Mouse (Mus musculus): Measurements from ENCODE around the gene Gm10778. TPM values are rescaled to one million over a fixed set of nuclear protein-coding genes. Genes with fewer than 3 reads are reported as not detected.
A peak's percentile ranks its signal among the peaks of the same experiment; 100 is the strongest.
"Not testable (repeated sequence)": the region's sequence is repeated elsewhere in the genome, so short reads cannot be mapped to it uniquely, and the experiment has no call there.

The Gm10778 gene
- polyA plus RNA-seq, 1 experiment from 2014 or later: 6.9 TPM

DNA sequence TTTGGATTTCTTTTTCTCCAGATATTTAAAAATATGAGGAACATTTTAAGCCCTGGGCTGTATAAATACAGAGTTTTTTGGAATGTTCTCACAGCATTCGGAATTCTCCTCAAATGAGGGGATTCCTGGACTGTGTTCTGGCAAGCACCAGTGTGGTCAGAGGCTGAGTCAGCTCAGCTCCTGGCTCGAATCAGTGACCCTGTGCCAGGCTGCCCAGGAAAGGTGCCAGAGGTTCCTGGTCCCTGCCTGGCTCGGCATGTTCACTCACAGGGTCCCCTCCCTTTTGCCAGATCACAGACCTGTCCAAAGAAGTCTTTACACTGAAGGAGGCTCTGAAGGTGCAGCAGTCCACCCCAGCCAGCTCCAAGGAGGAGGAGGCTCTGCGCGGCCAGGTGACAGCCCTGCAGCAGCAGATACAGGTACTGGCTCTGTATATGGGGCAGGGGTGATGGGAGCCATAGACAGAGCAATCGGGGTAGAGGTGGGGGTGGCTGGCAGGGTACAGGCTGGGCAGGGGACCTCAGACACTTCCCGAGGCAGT lies 2.8 kb upstream of the Gm10778 start:
- Histone ChIP-seq H3K4me1 (peaks cover 41% of the 10 kb centered on the region), H3K36me3 (no peaks in the 10 kb centered on the region; the same call in 1 of the 2 replicates), H3K4me2 (no peak overlapping the region), H3K9ac (replicated peaks) (no peak overlapping the region), H3K27ac (replicated peaks) (no peak overlapping the region), H3K27me3 (replicated peaks) (no peaks in the 10 kb centered on the region), H3K9me3 (replicated peaks) (no peaks in the 10 kb centered on the region), H3K4me3 (replicated peaks) (no peak overlapping the region)
- WGBS: 85% methylated on average over 7 of the region's 7 CpGs
- no peak for ATAC-seq (ENCODE audit: low FRiP score)

DNA sequence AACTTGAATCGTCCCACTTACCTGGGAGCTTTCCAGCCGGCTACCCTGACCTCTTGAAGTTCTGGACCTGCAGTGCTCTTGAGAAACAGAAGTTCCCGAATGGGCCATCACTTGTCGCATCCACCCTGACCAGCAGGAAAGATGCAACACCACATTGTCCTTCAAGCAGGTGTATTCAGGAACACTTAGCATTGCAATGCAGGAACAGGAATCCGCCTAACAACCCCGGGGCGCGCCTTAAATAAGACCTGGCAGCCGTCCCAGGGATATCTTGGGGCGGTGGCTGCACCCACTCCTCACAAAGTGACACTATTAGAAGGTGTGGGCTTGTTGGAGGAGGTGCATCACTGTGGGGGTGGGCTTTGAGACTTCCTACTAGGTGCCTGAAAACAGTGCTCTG lies 6.3 kb downstream of the Gm10778 start:
- no peaks in the 10 kb centered on the region for H3K27me3 ChIP-seq (replicated peaks)
- peaks cover 59% of the 10 kb centered on the region for H3K36me3 ChIP-seq
- H3K9me3 ChIP-seq (replicated peaks): peaks cover 44% of the 10 kb centered on the region

DNA sequence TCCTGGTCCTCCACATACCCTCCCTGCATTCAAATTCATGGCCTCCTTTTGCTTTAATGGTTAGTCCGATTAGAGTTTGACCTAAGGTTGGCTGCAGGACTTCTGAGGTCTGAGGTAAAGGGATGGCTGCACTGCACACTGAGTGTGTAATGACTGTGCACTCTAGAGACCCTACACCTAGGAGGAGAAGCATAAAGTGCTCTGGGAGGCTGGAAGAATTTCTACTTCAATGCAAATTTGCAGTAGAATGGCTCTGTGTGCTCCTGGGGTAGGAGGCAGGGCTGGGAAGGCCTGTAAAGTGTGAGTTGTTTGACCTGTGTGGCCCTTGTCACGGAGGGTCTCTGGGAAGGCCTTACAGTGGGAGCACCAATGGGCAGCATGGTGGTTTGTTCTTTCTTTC lies 7.3 kb downstream of the Gm10778 start:
- no peaks in the 10 kb centered on the region for H3K27me3 ChIP-seq (replicated peaks)
- no peaks in the 10 kb centered on the region for H3K4me1 ChIP-seq
- no peak overlapping the region for H3K27ac ChIP-seq (replicated peaks)
- H3K9ac ChIP-seq (replicated peaks): no peak overlapping the region
- H3K4me3 ChIP-seq (replicated peaks): no peak overlapping the region
- H3K4me2 ChIP-seq: no peak overlapping the region
- peaks cover 62% of the 10 kb centered on the region for H3K36me3 ChIP-seq
- ATAC-seq (ENCODE audit: low FRiP score): no peak
- WGBS: 98% methylated on average over 2 of the region's 2 CpGs
- peaks cover 47% of the 10 kb centered on the region for H3K9me3 ChIP-seq (replicated peaks)

More for the DNA sequence above, 6.3 kb downstream of the Gm10778 start:
- no peak for ATAC-seq (ENCODE audit: low FRiP score)
- Histone ChIP-seq H3K4me1 (peaks cover 3% of the 10 kb centered on the region; the same call in 1 of the 2 replicates), H3K4me3 (replicated peaks) (no peak overlapping the region), H3K4me2 (no peak overlapping the region), H3K9ac (replicated peaks) (no peak overlapping the region), H3K27ac (replicated peaks) (no peak overlapping the region)
- WGBS: 96% methylated on average over 10 of the region's 10 CpGs

GRCm38 (mm10) chr10:81687114-81687513 lies 38.3 kb downstream of the Gm10778 start:
- not testable (repeated sequence) for H3K36me3 ChIP-seq; H3K9ac ChIP-seq (replicated peaks); H3K4me3 ChIP-seq (replicated peaks); H3K9me3 ChIP-seq (replicated peaks); H3K4me2 ChIP-seq; ATAC-seq (ENCODE audit: low FRiP score); H3K4me1 ChIP-seq; H3K27ac ChIP-seq (replicated peaks); H3K27me3 ChIP-seq (replicated peaks)
- no CpG with 5 or more reads among the region's 18 CpGs for WGBS

GRCm38 (mm10) chr10:81704531-81705301 lies 55.9 kb downstream of the Gm10778 start, which contains the start of gene Zfp433:
TSS of gene Zfp433 (plus strand) at chr10:81704825.
- not testable (repeated sequence) for H3K9ac ChIP-seq (replicated peaks); H3K36me3 ChIP-seq; H3K4me1 ChIP-seq; H3K27me3 ChIP-seq (replicated peaks); H3K9me3 ChIP-seq (replicated peaks); H3K4me2 ChIP-seq; H3K27ac ChIP-seq (replicated peaks); H3K4me3 ChIP-seq (replicated peaks)
- WGBS: no CpG with 5 or more reads among the region's 46 CpGs
- peak; percentile 100 for ATAC-seq (ENCODE audit: low FRiP score)

Other genes starting within 250 kb of the Gm10778 start
- 35.0 and 35.8 TPM in 2 replicates for gene Nfic, start 193.4 kb upstream of the Gm10778 start, polyA plus RNA-seq (2015; fragmentation: Nextera tagmentation; extraction: Ambion mirVana)
- 54.8 and 62.5 TPM in 2 replicates for gene Celf5, start 166.3 kb upstream of the Gm10778 start, polyA plus RNA-seq (2015; fragmentation: Nextera tagmentation; extraction: Ambion mirVana)
- 68.5 and 70.3 TPM in 2 replicates for gene Ncln, start 152.7 kb upstream of the Gm10778 start, polyA plus RNA-seq (2015; fragmentation: Nextera tagmentation; extraction: Ambion mirVana)
- gene S1pr4, start 148.9 kb upstream of the Gm10778 start, polyA plus RNA-seq (2015; fragmentation: Nextera tagmentation; extraction: Ambion mirVana): 0.69 and 2.1 TPM in 2 replicates
- gene Gna15, start 124.8 kb upstream of the Gm10778 start, polyA plus RNA-seq (2015; fragmentation: Nextera tagmentation; extraction: Ambion mirVana): 1.7 and 2.6 TPM in 2 replicates
- 91.1 and 102 TPM in 2 replicates for gene Gna11, start 103.9 kb upstream of the Gm10778 start, polyA plus RNA-seq (2015; fragmentation: Nextera tagmentation; extraction: Ambion mirVana)
- 771 and 825 TPM in 2 replicates for gene Aes, start 89.6 kb upstream of the Gm10778 start, polyA plus RNA-seq (2015; fragmentation: Nextera tagmentation; extraction: Ambion mirVana)
- 41.8 and 49.9 TPM in 2 replicates for gene Tle2, start 74.5 kb upstream of the Gm10778 start, polyA plus RNA-seq (2015; fragmentation: Nextera tagmentation; extraction: Ambion mirVana)
- gene Tle6, start 48.0 kb upstream of the Gm10778 start, polyA plus RNA-seq (2015; fragmentation: Nextera tagmentation; extraction: Ambion mirVana): 5.7 and 7.3 TPM in 2 replicates
- 1.3 and 2.3 TPM in 2 replicates for gene BC025920, start 42.8 kb upstream of the Gm10778 start, polyA plus RNA-seq (2015; fragmentation: Nextera tagmentation; extraction: Ambion mirVana)
- 45.6 and 51.8 TPM in 2 replicates for gene Sirt6, start 21.3 kb upstream of the Gm10778 start, polyA plus RNA-seq (2015; fragmentation: Nextera tagmentation; extraction: Ambion mirVana)
- 19.0 and 24.2 TPM in 2 replicates for gene Ankrd24, start 20.5 kb upstream of the Gm10778 start, polyA plus RNA-seq (2015; fragmentation: Nextera tagmentation; extraction: Ambion mirVana)
- gene Zfp433, start 55.8 kb downstream of the Gm10778 start, polyA plus RNA-seq (2015; fragmentation: Nextera tagmentation; extraction: Ambion mirVana): 16.2 and 16.4 TPM in 2 replicates
- gene Gm3055, start 122.1 kb downstream of the Gm10778 start, polyA plus RNA-seq (2015; fragmentation: Nextera tagmentation; extraction: Ambion mirVana): 16.3 and 17.6 TPM in 2 replicates
- gene Gm4767, start 163.1 kb downstream of the Gm10778 start, polyA plus RNA-seq (2015; fragmentation: Nextera tagmentation; extraction: Ambion mirVana): 3.8 and 4.1 TPM in 2 replicates
- 9.7 and 10.3 TPM in 2 replicates for gene Gm32687, start 214.9 kb downstream of the Gm10778 start, polyA plus RNA-seq (2015; fragmentation: Nextera tagmentation; extraction: Ambion mirVana)